Mouse (Mus musculus): ENCODE results near the gene Ralbp1. TPM values are rescaled to one million over a fixed set of nuclear protein-coding genes. Genes with fewer than 3 reads are reported as not detected.

The Ralbp1 gene
- total RNA-seq (2021): 10 to 100 TPM; 18.6 to 20.6 TPM
- long read RNA-seq, experiment 1, partial matches to known transcripts: 7 of 9 reads
- long read RNA-seq, experiment 1, other reads (novel, unspliced or antisense): 0 of 9 reads
- long read RNA-seq, experiment 2, partial matches to known transcripts: 3 of 7 reads
- long read RNA-seq, experiment 2, other reads (novel, unspliced or antisense): 2 of 7 reads

DNA sequence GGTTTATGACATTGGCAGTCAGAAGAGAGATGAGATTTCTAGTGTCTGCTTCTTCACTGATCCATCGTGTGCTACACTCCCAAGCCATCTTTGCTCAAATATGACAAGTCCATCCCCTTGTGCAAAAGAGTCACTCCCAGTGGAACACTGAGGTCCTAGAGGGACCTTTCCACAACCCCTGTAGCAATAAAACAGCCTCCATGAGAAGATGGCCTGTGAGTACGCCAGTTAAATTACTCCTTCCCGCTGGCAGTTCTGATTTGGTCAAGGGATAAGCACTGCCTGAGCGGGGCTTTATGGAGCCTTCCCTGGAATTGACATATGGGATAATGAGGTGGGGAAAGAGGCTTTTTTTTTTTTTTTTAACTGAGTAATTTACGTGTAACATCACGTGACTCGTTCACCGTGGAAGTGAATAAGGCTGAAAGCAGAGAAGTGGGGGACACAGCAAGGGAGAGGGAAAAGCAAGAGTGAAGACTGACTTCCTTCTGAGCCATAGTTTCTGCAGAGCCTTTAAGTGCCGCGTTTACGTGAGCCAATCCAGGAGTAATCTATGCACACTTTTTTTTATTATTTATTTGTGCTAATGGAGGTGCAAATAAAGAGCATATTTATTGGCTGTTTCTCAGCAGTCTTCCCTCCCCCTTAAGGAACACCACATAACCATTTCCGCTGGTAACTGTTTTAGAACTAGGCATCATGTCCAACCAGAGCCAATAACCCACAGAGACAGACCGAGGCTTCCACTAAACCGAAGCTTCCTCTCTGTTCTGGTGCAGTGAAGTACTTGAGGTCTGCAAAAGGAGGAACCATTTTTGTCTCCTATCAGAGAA lies at the start of gene Ralbp1:
TSS of gene Ralbp1 (minus strand) at position 102 of the 833 bp plus-strand sequence.
- intact Hi-C loops (cut with DNase I): no loop called here
- no peak for DNase-seq

DNA sequence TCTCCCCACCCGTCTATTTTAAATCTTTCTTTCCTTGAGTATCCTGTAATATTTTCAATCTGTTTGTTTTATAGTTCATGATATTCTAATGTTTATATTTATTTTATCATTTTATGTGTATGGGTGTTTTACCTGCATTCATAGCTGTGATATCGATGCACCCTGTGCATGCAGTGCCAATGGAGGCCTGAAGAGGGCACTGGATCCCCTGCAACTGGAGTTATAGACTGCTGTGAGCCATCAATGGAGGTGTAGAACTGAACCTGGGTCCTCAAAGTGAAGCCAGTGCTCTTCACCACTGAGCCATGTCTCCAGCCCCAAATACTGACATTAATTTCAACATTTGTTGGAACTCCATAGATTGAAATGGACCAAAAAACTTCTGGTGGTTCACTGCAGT lies 48.1 kb upstream of the Ralbp1 start:
- intact Hi-C loops (cut with DNase I): no loop called here
- no peak for DNase-seq

DNA sequence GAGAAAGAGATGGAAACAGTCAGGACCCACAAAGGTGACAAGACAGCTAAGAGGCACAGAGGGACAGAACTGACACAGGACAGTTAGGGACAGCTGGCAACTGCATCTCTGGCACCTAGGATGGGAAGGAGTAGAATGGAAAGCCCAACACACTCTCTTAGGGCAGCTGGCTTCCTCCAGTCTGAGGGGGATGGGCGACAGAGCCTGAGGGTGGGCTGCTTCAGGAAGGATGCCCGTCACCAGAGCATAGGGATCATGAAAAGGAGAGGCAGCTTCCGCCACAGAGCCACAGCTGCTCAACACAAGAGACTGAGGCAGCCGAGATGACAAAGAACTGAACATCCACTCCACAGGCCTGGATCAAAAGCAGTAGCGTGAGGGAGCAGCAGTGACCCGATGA lies 45.9 kb upstream of the Ralbp1 start:
- DNase-seq: no peak
- intact Hi-C loops (cut with DNase I): no loop called here

DNA sequence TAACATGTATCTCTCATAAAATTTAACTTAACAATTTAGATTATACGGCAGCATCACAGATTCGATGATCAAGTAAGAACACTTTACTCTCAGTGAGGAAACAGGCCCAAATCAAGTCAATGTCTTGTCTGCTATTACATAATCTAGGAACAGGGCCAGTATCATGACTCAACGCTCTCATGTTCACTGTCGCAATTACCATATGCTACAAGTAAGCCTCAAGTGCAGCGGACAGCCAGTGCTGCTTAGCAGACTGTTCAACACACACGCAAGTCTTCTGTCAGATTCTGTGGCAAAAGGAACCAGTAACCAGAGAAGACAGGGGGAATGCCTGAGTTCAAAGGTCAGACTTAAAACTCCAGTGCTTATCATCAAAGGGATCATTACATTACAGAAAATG lies 45.4 kb upstream of the Ralbp1 start:
- intact Hi-C loops (cut with DNase I): no loop called here
- DNase-seq: peak in 1 of 2 experiments; percentile 31

DNA sequence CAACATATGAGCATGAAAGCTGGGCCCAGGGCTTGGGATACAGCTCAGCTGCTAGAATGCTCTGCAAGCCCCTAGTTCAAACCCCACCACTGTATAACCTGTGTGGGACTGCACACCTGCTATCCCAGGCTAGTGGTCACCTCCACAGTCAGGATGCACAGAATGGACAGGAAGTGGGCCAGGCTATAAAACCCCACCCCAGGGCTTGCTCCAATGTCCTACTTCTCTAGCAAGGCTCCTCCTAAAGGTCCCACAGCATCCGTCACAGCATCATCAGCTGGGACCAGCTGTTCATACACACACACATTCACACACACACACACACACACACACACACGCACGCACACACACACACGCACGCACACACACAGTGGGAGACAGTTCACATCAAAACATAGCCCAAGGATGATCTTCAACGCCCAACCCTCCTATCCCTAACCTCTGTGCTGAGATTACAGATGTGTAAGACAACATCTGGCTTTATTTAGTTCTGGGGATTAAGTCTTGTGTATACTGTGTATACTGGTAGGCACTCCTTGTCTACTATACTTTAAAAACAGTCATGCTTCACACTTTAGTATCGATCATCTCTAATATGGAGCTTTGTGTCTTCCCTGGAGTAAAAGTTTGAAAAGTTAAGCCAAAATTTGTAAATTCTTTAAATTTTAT lies 44.7 kb upstream of the Ralbp1 start:
- intact Hi-C loops (cut with DNase I): no loop called here
- DNase-seq: no peak

DNA sequence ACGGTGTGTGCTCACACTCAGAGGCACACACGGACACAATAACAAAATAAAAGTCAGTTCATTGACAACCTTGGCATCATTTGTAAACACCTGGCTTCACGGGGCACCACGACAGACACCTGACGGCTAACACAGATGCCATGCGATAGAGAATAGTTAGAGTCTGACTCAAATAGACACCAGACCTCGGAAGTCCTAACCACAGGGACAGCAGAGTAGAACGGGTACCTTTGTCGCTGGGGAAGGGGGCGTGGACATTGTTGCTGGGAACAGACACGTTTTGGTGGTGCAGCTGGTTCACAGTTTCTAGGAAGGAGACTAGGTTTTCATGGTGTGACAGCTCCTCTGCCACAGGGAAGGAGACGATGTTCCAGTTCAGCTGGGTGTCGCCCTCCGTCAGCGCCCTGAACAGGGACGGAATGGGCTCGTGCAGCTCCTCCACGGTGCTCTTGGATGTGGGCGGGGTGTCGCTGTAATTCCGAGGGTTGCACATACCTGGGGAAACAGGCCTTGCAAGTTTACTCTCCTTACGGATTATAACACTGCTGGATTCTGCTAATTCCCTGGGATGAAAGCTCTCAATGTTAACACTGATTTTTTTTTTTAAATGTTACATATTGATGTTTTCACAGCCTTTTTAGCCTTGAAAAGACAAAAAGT lies 43.9 kb upstream of the Ralbp1 start:
- no peak for DNase-seq
- intact Hi-C loops (cut with DNase I): no loop called here

DNA sequence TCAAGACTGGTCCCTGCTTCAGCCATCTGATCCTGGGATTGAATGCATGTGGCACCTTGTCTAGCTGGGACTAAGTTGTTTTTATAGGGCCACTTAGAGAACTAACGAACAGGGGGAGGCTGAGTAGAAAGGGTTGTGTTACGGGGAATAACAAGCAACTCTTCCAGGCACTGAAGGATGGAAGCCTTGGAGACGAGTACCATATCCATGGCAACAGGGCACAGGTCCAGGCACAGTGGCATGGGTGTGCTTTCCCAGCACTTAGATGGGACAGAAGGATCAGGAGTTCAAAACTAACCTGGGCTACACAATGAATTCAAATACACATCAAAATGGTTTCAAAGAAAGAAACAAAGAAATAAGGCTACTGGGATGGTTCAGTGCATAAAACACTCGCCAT lies 41.5 kb upstream of the Ralbp1 start:
- intact Hi-C loops (cut with DNase I): no loop called here
- no peak for DNase-seq

DNA sequence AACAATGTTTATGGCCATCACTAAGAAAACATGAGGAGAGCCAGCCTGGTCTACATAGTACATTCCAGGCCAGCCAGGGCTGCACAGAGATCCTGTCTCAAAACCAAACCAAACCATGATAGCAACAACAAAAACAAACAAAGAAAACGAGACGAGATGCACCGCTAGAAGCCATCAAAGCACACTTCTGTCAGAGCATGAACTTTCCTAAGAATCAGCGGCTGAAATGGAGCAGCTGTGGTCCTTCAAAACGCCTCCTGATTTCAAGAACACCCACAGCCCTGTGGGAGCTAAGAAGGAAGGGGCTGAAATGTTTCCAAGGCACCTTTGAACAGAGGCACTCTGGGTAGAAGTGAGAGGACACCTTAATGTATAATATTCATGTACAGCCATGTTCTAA lies 38.6 kb upstream of the Ralbp1 start:
- intact Hi-C loops (cut with DNase I): no loop called here
- DNase-seq: no peak

DNA sequence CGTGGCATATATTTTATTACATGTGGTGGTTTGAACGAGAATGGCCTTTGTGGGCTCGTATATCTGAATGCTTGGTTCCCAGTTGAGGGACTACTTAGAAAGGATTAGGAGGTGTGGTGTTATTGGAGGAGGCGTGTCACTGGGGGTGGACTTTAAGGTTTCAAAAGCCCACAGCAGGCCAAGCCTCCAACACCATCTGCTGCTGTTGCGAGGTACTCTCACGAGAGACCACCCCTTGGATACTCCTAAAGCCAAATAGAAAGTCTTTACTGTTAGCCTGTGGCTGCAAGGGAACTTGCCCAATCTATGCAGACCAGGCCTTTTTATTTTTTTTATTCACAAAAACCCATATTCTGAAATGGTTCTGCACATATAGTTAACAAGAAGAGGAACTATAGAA lies 36.4 kb upstream of the Ralbp1 start:
- intact Hi-C loops (cut with DNase I): no loop called here
- no peak for DNase-seq

DNA sequence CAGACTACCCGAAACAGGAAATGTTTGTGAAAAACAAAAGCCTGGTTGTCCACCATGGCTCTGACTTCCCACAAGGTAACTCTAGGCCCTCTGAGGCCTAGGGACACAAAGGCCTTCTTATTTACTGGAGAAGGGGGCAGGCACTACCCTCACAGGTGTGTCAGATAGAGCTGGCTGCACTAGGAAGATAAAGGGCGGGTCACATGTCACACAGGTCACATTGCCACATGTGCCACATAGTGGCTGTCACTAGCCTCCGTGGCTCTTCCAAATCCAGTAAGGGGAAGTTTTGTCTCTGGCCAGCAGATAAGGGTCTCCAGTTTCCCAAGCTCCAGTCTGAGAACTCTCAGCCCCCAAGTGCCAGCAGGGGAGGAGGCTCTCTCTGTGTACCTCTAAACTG lies 33.6 kb upstream of the Ralbp1 start:
- intact Hi-C loops (cut with DNase I): no loop called here
- no peak for DNase-seq

DNA sequence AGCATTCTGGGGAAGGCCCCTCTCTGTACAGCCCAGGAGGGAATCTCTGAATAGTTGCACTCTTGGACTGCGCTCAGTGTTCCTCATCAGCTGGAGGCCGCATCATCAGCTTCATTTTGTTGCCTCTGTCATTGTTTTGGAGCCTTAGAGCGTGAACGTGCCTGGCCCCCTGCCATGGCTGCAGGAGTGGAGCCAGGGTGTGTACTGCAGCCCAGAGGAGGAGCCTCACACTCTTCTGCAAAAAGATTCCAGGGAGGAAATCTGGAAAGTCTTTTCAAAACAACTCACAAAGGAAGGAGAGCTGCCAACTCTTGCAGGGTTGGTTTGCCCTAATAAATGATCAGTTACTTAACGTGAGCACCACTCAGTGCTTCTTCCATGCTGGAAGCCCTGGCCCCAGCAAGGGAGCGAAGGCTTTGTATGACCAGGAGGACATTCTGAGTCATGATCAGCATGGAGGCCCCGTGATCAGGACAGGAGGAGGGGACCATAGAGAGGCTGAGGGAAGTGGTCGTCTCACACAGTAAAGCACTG lies 30.6 kb upstream of the Ralbp1 start:
- DNase-seq: peak; percentile 90 to 95
- intact Hi-C loops (cut with DNase I): no loop called here

DNA sequence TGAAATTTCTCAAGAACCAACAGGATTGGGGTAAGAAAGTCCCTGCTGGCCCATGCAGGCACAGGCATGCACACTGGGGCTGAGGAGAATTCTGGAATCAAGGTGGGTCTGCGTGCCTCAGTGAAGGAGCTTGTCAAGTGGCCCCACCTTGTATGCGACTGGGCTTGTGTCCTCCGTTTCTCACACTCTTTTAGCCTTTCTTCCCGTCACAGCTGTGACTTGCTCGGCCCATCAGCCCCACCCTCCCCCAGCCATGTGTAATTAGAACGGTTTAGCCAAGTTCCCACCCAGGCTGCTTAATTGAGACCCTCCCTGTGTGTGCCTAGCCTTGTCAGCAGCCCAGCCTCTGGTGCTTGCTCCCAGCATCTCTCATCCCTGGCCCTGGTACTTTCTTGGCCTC lies 28.5 kb upstream of the Ralbp1 start:
- DNase-seq: no peak
- intact Hi-C loops (cut with DNase I): no loop called here

DNA sequence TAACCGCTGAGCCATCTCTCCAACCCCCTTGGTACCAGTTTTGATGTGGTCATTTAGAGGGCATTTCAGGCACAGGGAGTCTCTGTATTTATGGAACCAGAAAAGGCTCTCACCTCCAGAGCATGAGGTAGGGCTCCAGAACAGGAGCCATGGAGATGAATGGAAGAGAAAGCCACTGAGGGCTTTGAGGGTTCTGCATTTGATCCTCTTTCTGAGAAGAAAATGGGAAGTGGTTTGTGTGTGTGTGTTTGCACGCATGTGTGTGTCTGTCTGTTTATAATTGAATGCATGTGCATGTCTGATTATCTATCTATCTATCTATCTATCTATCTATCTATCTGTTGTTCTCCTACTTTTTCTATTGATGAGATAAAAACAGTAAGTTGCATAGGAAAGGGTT lies 26.6 kb upstream of the Ralbp1 start:
- DNase-seq: no peak
- intact Hi-C loops (cut with DNase I): no loop called here

DNA sequence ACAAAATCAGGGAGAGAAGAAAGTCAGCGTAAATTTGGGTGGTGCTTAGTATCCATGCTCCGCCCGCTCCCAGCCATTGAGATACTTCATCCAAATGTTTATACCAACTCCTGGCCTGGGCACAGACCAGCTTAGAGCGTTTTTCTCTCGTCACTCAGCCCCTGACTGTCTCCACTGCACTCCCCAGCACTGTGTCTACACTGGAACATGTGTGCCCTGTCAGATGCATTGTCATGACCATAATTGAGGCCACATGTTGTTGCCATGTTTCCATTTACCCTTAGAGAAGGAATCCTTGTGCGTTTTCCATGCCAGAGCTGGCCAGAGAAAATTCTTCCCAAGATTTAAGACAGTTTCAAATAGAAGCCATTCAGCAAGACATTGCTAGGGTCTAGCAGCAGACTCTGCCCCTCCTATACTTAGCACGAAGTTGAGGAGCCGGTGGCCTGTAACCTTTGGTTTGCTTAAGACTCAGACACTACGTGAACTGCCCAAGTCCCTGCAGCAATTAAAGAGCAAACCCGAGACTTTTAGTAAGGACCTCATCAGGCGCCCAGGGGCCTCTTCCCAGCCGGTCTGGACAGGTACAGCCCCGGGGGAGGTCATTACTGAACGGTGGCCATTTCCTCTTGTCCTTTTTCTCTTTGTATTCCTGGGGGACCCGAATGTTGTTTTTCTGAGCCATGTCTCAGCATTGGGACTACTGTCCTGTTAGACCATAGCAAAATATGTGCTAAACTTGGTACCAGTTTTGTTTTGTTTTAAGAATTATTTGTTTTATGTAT lies 25.9 kb upstream of the Ralbp1 start:
- no peak for DNase-seq
- intact Hi-C loops (cut with DNase I): no loop called here

DNA sequence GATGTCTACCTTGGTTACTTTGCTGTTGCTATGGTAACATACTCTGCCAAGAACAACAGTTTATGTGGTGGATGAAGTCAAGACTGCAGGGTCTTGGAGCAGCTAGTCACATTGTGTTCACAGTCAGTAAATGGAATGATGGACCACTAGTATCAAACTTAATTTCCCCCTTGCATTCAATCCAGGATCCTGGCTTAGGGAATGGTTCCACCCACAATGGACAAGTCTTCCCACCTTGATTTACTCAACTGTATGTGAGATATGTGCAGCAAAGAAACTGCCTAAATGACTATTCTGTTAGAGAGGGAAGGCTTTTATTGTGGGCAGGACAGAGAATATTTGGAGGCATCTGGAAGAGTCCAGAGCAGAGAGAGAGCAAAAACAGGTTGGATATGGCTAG lies 22.7 kb upstream of the Ralbp1 start:
- intact Hi-C loops (cut with DNase I): no loop called here
- DNase-seq: no peak

DNA sequence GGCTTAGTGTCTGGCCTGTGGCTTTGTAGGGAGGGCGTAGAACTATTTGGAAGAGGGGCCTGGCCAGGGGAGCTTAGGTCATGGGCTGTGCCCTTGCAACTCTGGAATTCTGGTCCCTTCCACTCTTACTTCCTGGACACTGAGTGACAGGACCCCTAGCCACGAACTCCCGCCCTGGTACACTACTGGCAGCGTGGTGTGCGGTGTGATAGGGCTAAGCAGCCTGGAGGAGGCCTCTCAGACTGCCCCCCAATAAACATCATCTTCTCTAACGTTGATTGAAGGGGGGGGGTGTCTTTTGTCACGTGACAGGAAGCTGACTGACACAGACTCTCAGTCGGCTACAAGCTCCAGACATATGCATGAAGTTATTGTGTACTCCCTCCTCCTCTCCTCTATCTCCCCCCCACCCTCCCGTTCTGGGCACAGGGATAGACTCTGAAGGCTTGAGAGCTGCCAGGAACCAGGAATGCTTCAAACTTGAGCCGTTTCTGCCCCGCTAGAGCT lies 21.4 kb upstream of the Ralbp1 start:
- intact Hi-C loops (cut with DNase I): no loop called here
- DNase-seq: no peak

DNA sequence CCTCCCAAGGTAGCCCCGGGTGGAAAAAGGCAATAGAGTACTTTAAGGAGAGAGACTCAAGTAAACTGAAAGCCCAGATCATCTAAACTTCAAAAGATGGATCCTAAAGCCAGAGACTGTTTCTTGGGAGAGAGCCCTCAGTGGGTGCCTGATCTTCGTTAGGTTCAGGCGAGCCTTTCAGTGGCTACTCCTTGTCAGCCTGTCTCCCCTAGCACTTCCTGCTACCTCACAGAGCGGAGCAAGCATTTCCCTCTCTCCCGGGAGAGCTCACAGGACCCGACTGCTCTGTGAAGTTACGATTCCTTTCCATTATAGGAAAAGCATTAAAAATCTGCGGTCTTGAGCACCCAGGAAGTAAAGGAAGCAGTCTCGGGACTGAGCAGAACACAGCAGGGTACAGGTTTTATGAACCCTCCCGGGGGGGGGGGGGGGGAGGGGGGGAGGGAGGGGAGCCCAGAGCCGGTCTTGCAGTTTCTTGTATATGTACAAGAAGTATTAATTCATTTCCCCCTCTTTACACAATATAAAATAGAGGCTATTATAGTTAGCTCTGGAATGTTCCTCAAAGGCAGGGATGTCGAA lies 20.8 kb upstream of the Ralbp1 start:
- intact Hi-C loops (cut with DNase I): no loop called here
- no peak for DNase-seq

DNA sequence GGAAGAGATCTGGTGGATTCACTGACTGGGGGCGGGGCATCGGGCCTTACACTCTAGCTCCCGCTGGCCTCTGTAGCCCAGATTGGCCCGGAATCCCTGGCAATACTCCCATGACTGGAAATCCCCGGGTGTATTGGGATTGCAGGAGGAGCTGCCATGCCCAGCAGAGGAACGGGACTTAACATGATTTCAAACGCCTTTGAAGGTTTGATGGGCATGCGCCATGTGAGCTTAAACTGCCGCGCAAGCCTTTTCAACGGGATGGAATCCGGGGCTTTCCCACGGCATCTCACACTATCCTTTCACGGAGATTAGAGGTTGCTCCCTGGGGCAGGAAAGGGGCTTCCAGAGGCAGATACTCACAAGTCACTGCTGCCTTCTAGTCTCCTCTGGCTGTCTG lies 19.6 kb upstream of the Ralbp1 start:
- intact Hi-C loops (cut with DNase I): no loop called here
- no peak for DNase-seq

DNA sequence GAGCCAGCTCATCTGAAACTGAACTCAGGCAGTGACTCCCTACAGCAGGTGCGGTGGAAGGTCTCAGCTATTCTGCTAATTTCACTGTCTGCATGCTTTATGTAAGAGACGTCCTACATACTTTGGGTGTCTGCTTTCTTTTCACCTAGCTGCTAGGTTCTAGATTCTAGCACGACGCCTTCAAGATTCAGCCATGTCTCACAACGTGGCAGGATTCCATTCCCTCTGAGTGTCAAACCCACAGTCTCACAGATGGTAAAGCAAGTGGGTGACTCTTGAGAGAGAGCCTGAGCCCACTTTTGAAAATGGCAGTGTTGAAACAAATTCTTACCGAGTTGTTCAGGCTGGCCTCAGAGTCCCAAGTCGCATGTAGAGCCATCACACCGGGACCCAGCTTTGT lies 18.2 kb upstream of the Ralbp1 start:
- intact Hi-C loops (cut with DNase I): no loop called here
- DNase-seq: no peak

DNA sequence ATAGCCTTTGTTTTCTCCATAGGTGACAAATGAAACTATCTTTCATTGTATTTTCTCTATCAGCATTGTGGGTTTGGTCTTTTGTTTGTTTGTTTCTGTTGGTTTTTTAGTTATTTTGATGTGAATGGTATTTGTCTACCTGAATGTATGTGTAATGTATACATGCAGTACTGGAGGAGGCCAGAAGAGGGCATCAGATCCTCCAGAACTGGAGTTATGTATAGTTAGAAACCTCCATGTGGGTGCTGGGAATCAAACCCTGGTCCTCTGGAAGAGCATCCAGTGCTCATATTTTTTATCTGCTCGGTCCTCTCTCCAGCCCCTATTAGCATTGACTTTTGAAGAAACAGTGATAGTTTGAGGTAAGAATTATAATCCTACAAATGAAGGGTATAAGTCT lies 17.4 kb upstream of the Ralbp1 start:
- intact Hi-C loops (cut with DNase I): no loop called here
- no peak for DNase-seq

Data from gastrocnemius, postnatal 36 days (tissue).